Mouse (Mus musculus) forebrain, embryonic 13.5 days (tissue): ENCODE results near the gene Vav3. TPM values are rescaled to one million over a fixed set of nuclear protein-coding genes. Genes with fewer than 3 reads are reported as not detected.
A peak's percentile ranks its signal among the peaks of the same experiment; 100 is the strongest.

Experiments used
- ATAC-seq: fragments of 200-750 bp; cut with Nextera tagmentation; 2 replicates; pipeline ENCODE4 v1.8.0; 2017
- H3K27ac ChIP-seq: fragments of 300-500 bp; sonication (generic); 2 replicates; pipeline ENCODE4 v1.5.1; 2015; ENCODE audit warnings: inconsistent platforms, mild to moderate bottlenecking, moderate library complexity
- H3K27me3 ChIP-seq: fragments of 300-500 bp; sonication (generic); 2 replicates; pipeline ENCODE4 v1.6.1; 2015; ENCODE audit warnings: mild to moderate bottlenecking, inconsistent platforms
- H3K36me3 ChIP-seq: fragments of 300-500 bp; sonication (generic); 2 replicates; pipeline ENCODE4 v1.6.1; 2015; ENCODE audit warnings: mild to moderate bottlenecking, inconsistent platforms; ENCODE audit not compliant: poor library complexity, severe bottlenecking
- H3K4me1 ChIP-seq: fragments of 300-500 bp; sonication (generic); 2 replicates; pipeline ENCODE4 v1.6.1; 2015; ENCODE audit warnings: inconsistent platforms
- H3K4me2 ChIP-seq: fragments of 300-500 bp; sonication (generic); 2 replicates; pipeline ENCODE4 v1.6.1; 2015; ENCODE audit warnings: inconsistent platforms, mild to moderate bottlenecking, moderate library complexity
- H3K4me3 ChIP-seq: fragments of 300-500 bp; sonication (generic); 2 replicates; pipeline ENCODE4 v1.5.1; 2015; ENCODE audit warnings: mild to moderate bottlenecking, inconsistent platforms
- H3K9ac ChIP-seq: fragments of 300-500 bp; sonication (generic); 2 replicates; pipeline ENCODE4 v1.6.1; 2015; ENCODE audit warnings: mild to moderate bottlenecking, inconsistent platforms
- H3K9me3 ChIP-seq: fragments of 300-500 bp; sonication (generic); replicated peaks from 2 replicates; pipeline ENCODE4 v1.6.1; 2016; ENCODE audit warnings: inconsistent platforms
- WGBS: fragments of 180-500 bp; shearing (Covaris S2); methylation state at CpG from one replicate; pipeline ENCODE4 v1.1.7; 2015; 5-methylcytosine and 5-hydroxymethylcytosine counted together
- polyA plus RNA-seq: library from polyadenylated mRNA; unstranded; fragments of >200 nt; fragmentation: Nextera tagmentation; extraction: Ambion mirVana; gene quantifications from 2 replicates; pipeline ENCODE4 v1.2.1, GENCODE M21; 2015

Vav3 gene
- polyA plus RNA-seq, 1 experiment from 2014 or later = 10.1 TPM

- no peaks in the 10 kb centered on the region for H3K27me3 ChIP-seq
- no peak for ATAC-seq
- no peak overlapping the region for H3K4me3 ChIP-seq
- no peak overlapping the region for H3K9ac ChIP-seq
- no peak overlapping the region for H3K27ac ChIP-seq
- H3K36me3 ChIP-seq = no peaks in the 10 kb centered on the region
- H3K9me3 ChIP-seq = no peaks in the 10 kb centered on the region
- WGBS = 52% methylated on average over 11 of the region's 11 CpGs
- peaks cover 13% of the 10 kb centered on the region; the same call in 1 of the 2 replicates for H3K4me1 ChIP-seq
- H3K4me2 ChIP-seq = no peak overlapping the region
Observed at GRCm38 (mm10) chr3:109490561-109491296, 150.3 kb downstream of the Vav3 start.

DNA sequence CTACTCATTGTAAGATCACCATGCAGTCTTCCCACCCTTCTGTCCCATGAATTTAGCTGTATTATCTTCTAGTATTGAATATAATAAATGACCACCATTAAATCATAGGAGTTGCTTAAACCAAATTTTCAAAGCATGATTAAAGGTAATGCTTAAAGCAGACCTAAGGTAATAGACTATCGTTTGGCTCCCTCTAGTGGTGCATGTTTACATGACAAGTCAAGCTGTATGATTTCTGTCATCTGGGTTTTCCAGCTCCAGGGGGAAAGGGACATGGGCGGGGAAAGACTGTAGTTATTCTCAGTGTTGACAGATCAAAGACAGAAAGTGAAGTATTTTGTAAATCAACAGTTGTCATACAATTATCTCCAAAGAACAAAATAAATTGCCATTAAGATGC, 151.1 kb downstream of the Vav3 start:
- WGBS = 2% methylated on average over 2 of the region's 2 CpGs
- Histone ChIP-seq H3K27me3 (no peaks in the 10 kb centered on the region), H3K4me1 (peaks cover 16% of the 10 kb centered on the region; the same call in 1 of the 2 replicates), H3K9me3 (no peaks in the 10 kb centered on the region), H3K9ac (no peak overlapping the region), H3K36me3 (no peaks in the 10 kb centered on the region), H3K27ac (no peak overlapping the region), H3K4me2 (no peak overlapping the region), H3K4me3 (no peak overlapping the region)
- ATAC-seq = peak; percentile 83

DNA sequence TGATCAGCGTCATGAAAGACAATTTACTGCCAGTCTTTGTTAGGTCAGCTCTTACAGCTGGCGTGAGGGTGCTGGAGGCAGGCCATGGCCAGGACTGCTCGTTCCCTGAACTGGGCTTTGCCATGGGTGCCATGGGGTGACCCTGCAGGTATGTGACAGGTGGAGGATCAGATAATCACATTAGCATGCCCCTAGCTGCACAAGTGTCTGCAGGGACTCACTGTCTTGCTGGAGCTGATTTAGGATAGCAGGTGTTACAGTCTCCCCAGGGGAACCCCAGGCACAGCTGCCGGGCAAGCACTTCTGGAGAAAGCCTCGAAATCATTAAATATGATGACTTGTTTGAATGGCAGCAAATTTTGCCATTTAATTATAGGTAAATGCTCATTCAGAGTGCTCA, 156.0 kb downstream of the Vav3 start:
- ATAC-seq = no peak
- H3K4me3 ChIP-seq = no peak overlapping the region
- H3K4me1 ChIP-seq = peaks cover 10% of the 10 kb centered on the region; the same call in 1 of the 2 replicates
- H3K27me3 ChIP-seq = no peaks in the 10 kb centered on the region
- H3K9me3 ChIP-seq = no peaks in the 10 kb centered on the region
- no peak overlapping the region for H3K9ac ChIP-seq
- no peaks in the 10 kb centered on the region for H3K36me3 ChIP-seq
- WGBS = 30% methylated on average over 5 of the region's 5 CpGs
- no peak overlapping the region; the same call in 1 of the 2 replicates for H3K27ac ChIP-seq
- H3K4me2 ChIP-seq = no peak overlapping the region

DNA sequence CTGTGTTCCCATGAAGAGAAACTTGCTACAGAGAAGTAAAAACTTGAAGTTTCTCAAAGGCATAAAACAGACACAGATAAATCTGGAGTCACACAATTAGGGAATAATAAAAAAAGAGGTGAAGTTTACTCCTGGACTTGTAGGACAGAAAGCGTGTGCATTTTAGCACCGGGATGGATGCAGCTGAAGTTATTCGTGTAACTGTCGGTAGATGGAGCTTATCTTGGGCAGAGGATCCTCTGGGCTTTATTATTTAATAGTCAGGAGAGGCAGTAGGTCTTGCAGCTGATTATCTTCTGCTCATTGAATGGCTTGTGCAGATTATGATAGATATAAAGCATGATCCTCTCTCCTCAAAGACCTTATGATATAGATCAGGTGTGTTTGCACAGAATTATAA, 156.6 kb downstream of the Vav3 start:
- Histone ChIP-seq H3K4me1 (peaks cover 10% of the 10 kb centered on the region; the same call in 1 of the 2 replicates), H3K4me2 (no peak overlapping the region), H3K9me3 (no peaks in the 10 kb centered on the region), H3K27ac (no peak overlapping the region), H3K4me3 (no peak overlapping the region), H3K9ac (no peak overlapping the region), H3K27me3 (no peaks in the 10 kb centered on the region), H3K36me3 (no peaks in the 10 kb centered on the region)
- ATAC-seq = no peak
- WGBS = 84% methylated on average over 4 of the region's 4 CpGs

DNA sequence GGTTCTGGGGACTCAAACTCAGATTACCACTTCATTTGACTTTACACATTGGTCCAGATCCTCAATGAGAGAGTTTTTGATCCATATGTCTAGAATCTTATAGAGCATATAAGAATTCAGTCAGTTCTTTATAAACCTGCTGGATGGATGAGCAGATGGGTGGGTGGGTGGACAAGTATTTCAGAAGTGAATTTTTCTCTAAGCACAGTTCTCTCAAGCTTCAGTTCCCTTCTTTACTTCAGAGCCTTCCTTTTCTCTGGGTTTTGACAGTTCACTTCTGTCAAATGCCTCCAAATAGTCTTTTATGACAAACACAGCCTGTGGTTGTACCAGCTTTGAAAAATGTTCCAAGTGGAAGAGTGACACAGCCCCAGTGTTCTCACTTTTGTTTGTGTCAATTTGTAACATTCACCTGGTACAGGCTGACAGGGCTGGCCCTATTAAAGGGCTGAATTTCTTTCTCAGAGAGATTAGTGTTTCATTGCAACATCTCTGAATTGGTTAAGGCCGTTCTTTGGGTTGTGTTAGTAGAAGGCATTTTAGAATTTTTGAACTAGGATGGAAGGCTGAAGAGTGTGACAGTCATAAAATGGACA, 159.5 kb downstream of the Vav3 start:
- Histone ChIP-seq H3K27me3 (no peaks in the 10 kb centered on the region), H3K9me3 (no peaks in the 10 kb centered on the region)

GRCm38 (mm10) chr3:109509784-109510183, 169.3 kb downstream of the Vav3 start:
- Histone ChIP-seq H3K4me1 (no peaks in the 10 kb centered on the region), H3K27me3 (no peaks in the 10 kb centered on the region), H3K36me3 (no peaks in the 10 kb centered on the region), H3K9me3 (no peaks in the 10 kb centered on the region), H3K9ac (no peak overlapping the region), H3K4me3 (no peak overlapping the region), H3K27ac (no peak overlapping the region), H3K4me2 (no peak overlapping the region)
- no peak for ATAC-seq
- 90% methylated on average over 1 of the region's 1 CpGs for WGBS

More for the DNA sequence above, 159.5 kb downstream of the Vav3 start:
- peaks cover 10% of the 10 kb centered on the region; the same call in 1 of the 2 replicates for H3K4me1 ChIP-seq
- WGBS = 91% methylated on average over 1 of the region's 1 CpGs
- no peak overlapping the region for H3K27ac ChIP-seq
- no peaks in the 10 kb centered on the region for H3K36me3 ChIP-seq
- H3K4me2 ChIP-seq = no peak overlapping the region
- no peak overlapping the region for H3K4me3 ChIP-seq
- no peak for ATAC-seq
- H3K9ac ChIP-seq = no peak overlapping the region

DNA sequence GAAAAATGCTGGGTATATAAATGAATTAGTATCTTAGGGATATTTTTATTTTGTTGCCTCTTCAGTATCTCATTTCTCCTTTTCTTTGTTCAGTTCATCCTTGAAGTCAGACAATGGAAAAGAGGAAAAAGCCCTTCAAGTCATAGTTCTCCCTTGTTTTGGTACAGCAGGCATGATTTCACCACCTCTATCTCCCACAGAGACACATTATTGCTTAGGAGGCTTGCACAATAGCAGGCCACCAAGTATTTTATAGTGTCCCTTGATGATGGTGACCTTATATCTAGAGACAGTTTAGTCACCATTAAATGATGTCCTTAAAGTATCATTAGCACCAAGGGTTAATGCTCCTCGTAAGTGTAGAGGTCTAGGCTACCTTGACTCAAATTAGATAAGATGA, 171.4 kb downstream of the Vav3 start:
- no peaks in the 10 kb centered on the region for H3K36me3 ChIP-seq
- no peaks in the 10 kb centered on the region for H3K27me3 ChIP-seq
- no peak for ATAC-seq
- H3K4me1 ChIP-seq = no peaks in the 10 kb centered on the region
- H3K27ac ChIP-seq = no peak overlapping the region
- H3K9me3 ChIP-seq = no peaks in the 10 kb centered on the region
- 94% methylated on average over 1 of the region's 1 CpGs for WGBS
- H3K4me2 ChIP-seq = no peak overlapping the region
- no peak overlapping the region for H3K9ac ChIP-seq
- H3K4me3 ChIP-seq = no peak overlapping the region

GRCm38 (mm10) chr3:109515479-109515878, 175.0 kb downstream of the Vav3 start:
- no peaks in the 10 kb centered on the region for H3K36me3 ChIP-seq
- no peaks in the 10 kb centered on the region for H3K27me3 ChIP-seq
- WGBS = 85% methylated on average over 3 of the region's 3 CpGs
- no peak overlapping the region for H3K9ac ChIP-seq
- no peak overlapping the region for H3K4me2 ChIP-seq
- H3K4me1 ChIP-seq = no peaks in the 10 kb centered on the region
- H3K4me3 ChIP-seq = no peak overlapping the region
- no peak for ATAC-seq
- H3K9me3 ChIP-seq = no peaks in the 10 kb centered on the region
- no peak overlapping the region for H3K27ac ChIP-seq

DNA sequence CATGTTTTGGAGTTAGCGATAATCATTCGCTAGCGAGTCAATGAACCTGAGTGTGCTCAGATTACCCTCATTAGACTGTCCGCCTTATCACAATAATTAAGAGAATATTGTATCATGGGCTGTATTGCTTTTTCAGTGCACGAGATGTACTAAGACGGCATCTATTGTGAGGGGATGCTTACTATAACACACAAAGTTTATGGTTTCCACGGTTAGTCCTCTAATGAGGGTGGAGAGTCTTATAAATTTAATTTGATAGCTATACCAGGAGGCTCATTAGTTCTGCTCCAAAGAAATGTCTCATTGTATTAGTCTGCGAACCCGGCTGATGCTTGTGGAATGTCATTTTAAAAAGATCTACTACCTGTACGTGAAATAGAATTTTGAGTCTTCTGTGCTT, 175.9 kb downstream of the Vav3 start:
- 0 out of 2 replicates have a peak, but pooled peaks cover 2% of the 10 kb centered on the region for H3K4me1 ChIP-seq

DNA sequence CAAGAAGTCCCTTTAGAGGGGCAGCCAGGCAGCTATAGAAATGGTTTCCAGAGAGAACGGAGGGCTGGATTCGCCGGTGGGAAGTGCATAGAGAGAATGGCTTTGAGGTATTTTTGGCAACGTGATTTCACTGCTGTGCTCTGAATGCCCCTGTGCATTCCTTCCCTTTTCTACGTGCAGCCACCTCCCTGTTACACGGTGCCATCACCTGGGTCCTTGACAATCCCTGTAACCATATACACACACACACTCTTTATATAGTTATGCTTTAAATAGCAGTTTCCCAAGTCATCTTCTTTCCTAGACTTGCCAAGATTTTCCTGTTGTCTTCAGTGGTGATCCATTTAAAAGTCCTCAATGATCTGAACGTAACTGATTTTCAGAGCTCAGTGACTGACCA, 181.7 kb downstream of the Vav3 start:
- 84% methylated on average over 7 of the region's 7 CpGs for WGBS
- Histone ChIP-seq H3K36me3 (no peaks in the 10 kb centered on the region), H3K27me3 (no peaks in the 10 kb centered on the region), H3K27ac (no peak overlapping the region), H3K4me1 (0 out of 2 replicates have a peak, but pooled peaks cover 2% of the 10 kb centered on the region), H3K9me3 (no peaks in the 10 kb centered on the region), H3K4me2 (no peak overlapping the region), H3K4me3 (no peak overlapping the region), H3K9ac (no peak overlapping the region)
- ATAC-seq = no peak

More for the DNA sequence above, 175.9 kb downstream of the Vav3 start:
- 54% methylated on average over 10 of the region's 10 CpGs for WGBS
- no peaks in the 10 kb centered on the region for H3K36me3 ChIP-seq
- H3K9me3 ChIP-seq = no peaks in the 10 kb centered on the region
- no peak overlapping the region for H3K4me3 ChIP-seq
- no peak overlapping the region for H3K4me2 ChIP-seq
- H3K27me3 ChIP-seq = no peaks in the 10 kb centered on the region
- no peak for ATAC-seq
- no peak overlapping the region for H3K9ac ChIP-seq
- no peak overlapping the region for H3K27ac ChIP-seq

GRCm38 (mm10) chr3:109525825-109526224, 185.4 kb downstream of the Vav3 start:
- Histone ChIP-seq H3K36me3 (no peaks in the 10 kb centered on the region), H3K27ac (no peak overlapping the region), H3K9ac (no peak overlapping the region), H3K4me2 (no peak overlapping the region), H3K27me3 (no peaks in the 10 kb centered on the region), H3K9me3 (no peaks in the 10 kb centered on the region), H3K4me1 (0 out of 2 replicates have a peak, but pooled peaks cover under 1% of the 10 kb centered on the region), H3K4me3 (no peak overlapping the region)
- WGBS = 91% methylated on average over 12 of the region's 12 CpGs
- ATAC-seq = peak; percentile 44; the same call in 1 of the 2 replicates

GRCm38 (mm10) chr3:109526246-109526645, 185.8 kb downstream of the Vav3 start:
- WGBS = 3% methylated on average over 4 of the region's 4 CpGs
- Histone ChIP-seq H3K4me2 (no peak overlapping the region), H3K27ac (no peak overlapping the region), H3K4me3 (no peak overlapping the region), H3K9ac (no peak overlapping the region), H3K9me3 (no peaks in the 10 kb centered on the region), H3K27me3 (no peaks in the 10 kb centered on the region), H3K36me3 (no peaks in the 10 kb centered on the region), H3K4me1 (no peaks in the 10 kb centered on the region)
- peak; percentile 75 for ATAC-seq
